Mouse (Mus musculus): ENCODE measurements around the gene Dhx9. TPM values are rescaled to one million over a fixed set of nuclear protein-coding genes. Genes with fewer than 3 reads are reported as not detected.
"Not testable (repeated sequence)": the region's sequence is repeated elsewhere in the genome, so short reads cannot be mapped to it uniquely, and the experiment has no call there.

Dhx9 gene
- 100 to 1,000 TPM; 158 to 176 TPM for total RNA-seq (2021)
- long read RNA-seq, experiment 1, partial matches to known transcripts, result 0 of 5 reads
- long read RNA-seq, experiment 1, other reads (novel, unspliced or antisense), result 5 of 5 reads
- long read RNA-seq, experiment 2, full-length matches to known transcripts, result 1 of 10 reads
- long read RNA-seq, experiment 2, partial matches to known transcripts, result 1 of 10 reads
- long read RNA-seq, experiment 2, other reads (novel, unspliced or antisense), result 8 of 10 reads

DNA sequence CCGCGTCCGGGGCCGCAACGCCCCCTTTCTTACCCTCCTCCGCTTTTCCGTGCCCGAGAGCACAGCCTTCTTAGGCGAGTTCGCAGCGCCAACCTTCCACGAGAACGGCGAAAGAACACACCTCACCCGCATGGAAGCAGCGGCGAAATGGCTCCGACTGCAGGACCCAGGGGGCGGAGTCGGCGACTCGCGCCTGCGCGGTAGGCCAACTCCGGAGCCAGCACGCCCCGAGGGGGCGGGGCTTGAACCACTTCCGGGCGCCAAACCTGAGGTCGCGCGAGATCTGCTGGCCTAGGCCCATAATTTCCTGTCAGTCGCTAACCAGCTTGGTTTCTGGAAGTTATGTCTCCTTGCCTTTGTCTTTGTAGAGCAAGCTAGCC is at the start of gene Dhx9:
TSS of gene Dhx9 (minus strand) at position 161 of the 380 bp plus-strand sequence.
- peak; percentile 98 to 99 for DNase-seq (ENCODE audit: low spot score in 2 of 2)

DNA sequence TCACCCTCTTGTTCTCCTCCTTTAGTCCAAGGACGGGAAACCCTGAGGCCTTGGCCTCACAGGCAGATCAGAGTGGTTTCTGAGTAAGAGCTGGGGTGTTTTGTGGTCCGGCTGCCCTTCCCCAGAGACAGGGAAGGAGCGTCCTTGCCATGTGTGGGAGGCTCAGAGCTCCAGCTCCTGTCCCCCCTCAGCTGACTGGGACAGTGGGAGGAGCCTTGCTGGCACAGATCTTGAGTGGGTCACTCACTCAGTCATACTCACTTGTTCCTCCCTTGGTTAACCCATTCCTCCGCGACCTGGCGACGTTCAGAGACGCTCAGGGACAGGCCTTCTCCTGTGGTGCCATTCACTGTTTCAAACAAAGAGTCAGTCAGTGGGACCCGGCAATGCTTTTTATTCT is 48.2 kb upstream of the Dhx9 start:
- peak in 1 of 2 experiments; percentile 30 for DNase-seq (ENCODE audit: low spot score in 2 of 2)

GRCm38 (mm10) chr1:153532896-153533295 is 45.4 kb upstream of the Dhx9 start:
- not testable (repeated sequence) for DNase-seq (ENCODE audit: low spot score in 2 of 2)

- DNase-seq (ENCODE audit: low spot score in 2 of 2), result no peak
Observed at GRCm38 (mm10) chr1:153532234-153532841, 44.9 kb upstream of the Dhx9 start.

GRCm38 (mm10) chr1:153531677-153532233 is 44.3 kb upstream of the Dhx9 start:
- DNase-seq (ENCODE audit: low spot score in 2 of 2), result no peak

DNA sequence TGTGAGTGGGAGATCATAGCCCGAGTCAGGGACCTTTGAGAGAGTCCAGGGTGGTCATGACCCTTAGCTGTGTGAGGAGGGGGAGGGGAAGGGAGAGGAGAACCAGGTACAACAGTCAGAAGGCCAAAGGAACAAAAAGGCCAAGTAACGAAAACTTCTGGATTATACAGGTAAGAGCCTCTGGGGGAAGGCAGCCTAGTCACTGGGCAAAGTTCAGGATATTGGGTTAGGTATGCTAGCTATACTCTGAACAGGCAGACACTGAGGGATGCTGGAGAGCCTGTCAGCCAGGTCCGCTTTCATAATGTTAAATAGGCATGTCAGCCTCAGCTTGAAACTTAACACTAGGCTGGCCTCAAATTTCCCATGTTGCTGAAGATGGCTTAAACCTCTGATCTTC is 34.7 kb upstream of the Dhx9 start:
- no peak for DNase-seq (ENCODE audit: low spot score in 2 of 2)

DNA sequence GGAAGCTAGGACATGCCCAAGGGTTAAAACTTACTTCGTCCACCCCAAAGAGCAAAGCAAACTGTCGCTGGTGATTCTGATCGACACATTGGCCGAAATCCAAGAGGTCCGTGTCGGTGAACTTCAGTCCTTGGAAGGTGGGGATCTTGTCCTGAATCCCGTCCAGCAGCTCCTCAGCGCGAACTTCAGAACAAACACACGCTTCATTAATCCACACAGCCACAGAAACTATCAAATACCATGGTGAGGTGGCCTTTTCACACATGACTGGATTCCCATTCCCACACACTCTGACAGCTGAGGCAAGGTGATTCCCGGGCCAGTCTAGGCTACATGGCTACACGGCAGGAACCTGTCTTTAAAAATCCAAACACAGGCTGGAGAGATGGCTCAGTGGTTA is 27.9 kb upstream of the Dhx9 start:
- DNase-seq (ENCODE audit: low spot score in 2 of 2), result no peak

DNA sequence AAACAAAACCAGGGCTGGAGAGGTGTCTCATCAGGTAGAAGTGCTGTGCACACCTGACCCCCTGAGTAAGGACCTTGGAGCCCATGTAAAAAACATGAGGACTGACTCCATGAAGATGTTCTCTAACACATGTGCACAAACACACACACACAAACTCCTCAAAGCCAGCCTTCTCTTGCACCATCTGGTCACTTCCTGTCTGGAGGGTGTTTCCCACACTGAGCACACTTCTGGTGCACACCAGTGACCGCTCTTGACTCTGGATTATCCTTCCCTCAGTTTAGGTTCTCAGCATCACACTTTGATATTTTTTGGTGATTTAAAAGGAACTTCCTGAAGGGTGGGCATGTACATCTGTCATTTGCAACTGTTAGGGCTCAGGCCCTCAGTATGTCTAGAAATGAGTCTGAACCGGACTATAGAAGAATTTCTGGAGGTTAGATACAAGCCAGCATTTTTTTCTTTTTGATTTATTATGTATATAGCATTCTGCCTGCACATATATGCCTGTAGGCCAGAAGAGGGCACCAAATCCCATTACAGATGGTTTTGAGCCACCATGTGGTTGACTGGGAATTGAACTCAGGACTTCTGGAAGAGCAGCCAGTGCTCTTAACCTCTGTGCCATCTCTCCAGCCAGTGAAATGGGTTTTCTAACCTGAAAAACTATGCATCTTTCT is 23.0 kb upstream of the Dhx9 start:
- DNase-seq (ENCODE audit: low spot score in 2 of 2), result no peak

DNA sequence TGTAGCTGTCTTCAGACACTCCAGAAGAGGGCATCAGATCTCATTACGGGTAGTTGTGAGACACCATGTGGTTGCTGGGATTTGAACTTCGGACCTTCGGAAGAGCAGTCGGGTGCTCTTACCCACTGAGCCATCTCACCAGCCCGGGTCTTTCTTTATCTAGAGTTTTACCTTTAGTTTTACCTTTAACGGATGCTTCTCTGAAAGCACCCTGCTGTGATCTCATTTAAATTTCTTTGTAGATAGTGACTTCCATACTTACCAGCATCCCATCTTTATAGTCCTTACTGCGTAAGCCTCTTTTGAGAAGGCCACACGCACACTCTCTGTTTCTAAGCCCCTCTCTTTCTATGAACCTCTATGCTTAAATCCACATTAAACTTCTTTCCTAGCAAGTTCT is 22.1 kb upstream of the Dhx9 start:
- DNase-seq (ENCODE audit: low spot score in 2 of 2), result not testable (repeated sequence)

GRCm38 (mm10) chr1:153509012-153509411 is 21.6 kb upstream of the Dhx9 start:
- no peak for DNase-seq (ENCODE audit: low spot score in 2 of 2)

DNA sequence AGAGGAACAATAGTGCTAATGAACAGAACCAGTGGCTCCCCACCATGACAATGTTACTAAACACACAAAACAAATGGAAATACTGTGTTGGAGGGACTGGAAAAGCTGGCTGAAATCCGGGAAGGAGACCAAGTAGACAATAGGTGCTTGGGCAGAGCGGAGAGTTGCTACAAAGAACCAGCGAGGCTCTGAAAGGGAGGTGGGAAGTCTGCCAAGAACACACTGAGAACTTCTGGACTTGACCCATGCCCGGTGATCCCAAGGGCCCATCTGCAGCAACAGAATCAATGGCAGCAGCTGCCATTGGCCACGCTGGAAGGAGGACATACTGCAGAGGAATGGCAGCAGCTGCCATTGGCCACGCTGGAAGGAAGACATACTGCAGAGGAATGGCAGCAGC is 18.8 kb upstream of the Dhx9 start:
- DNase-seq (ENCODE audit: low spot score in 2 of 2), result no peak

DNA sequence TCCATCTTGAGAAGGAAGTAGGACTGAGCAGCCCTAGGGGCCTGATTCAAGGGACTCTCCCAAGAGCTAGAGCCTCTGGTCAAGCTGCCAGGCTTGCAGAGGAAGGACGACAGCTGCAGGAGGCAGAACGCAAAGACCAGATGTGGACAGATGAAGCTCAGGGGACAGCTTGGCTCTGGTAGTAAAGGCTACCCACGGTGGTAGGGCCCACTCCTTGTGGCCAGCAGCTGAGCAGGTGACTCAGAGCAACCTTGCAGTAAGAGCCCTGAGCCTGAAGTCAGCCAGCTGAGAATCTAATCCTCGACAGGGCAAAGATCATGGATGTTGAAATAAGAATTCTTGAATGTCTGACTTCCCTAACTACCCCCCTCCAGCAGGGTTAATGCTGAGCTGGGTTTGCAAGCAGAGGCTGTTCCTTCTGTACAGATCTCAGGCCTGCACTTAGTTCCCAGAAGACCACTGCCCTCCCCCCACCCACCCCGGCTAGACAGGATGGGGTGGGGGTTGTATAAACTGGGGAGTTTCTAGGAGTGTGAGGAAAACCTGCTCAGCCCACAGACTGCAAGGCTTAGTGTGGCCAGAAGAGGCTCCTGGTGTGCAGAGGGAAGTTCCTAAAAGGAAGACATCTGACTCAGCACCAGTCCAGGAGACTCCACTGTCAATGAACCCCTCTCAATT is 14.3 kb upstream of the Dhx9 start:
- DNase-seq (ENCODE audit: low spot score in 2 of 2), result no peak

GRCm38 (mm10) chr1:153500030-153500429 is 12.6 kb upstream of the Dhx9 start:
- DNase-seq (ENCODE audit: low spot score in 2 of 2), result no peak

- no peak for DNase-seq (ENCODE audit: low spot score in 2 of 2)
Observed at GRCm38 (mm10) chr1:153496030-153496429, 8.6 kb upstream of the Dhx9 start.

GRCm38 (mm10) chr1:153493931-153494330 is 6.5 kb upstream of the Dhx9 start:
- DNase-seq (ENCODE audit: low spot score in 2 of 2), result no peak

- DNase-seq (ENCODE audit: low spot score in 2 of 2), result no peak
Observed at GRCm38 (mm10) chr1:153493338-153493737, 5.9 kb upstream of the Dhx9 start.

DNA sequence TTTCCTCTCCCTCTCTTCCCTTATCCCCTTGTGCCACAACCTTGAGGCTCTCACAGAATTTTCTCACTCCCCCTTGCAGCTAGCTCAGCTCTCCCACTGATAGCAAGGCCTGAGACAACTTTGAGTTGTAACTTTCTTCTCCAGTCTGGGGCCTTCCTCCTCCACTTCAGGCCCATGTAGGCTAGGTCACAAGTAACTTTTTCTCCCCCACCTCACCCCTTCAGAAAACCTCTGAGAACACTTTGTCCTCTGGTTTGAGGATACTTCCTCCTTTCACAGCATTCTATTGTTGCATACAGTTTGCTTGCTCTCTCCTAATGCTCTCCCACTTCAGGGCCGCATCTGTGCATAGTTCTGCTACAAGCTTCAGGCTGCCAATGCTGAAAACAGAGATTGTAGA is 4.4 kb upstream of the Dhx9 start:
- DNase-seq (ENCODE audit: low spot score in 2 of 2), result no peak

GRCm38 (mm10) chr1:153491345-153491744 is 3.9 kb upstream of the Dhx9 start:
- no peak for DNase-seq (ENCODE audit: low spot score in 2 of 2)

DNA sequence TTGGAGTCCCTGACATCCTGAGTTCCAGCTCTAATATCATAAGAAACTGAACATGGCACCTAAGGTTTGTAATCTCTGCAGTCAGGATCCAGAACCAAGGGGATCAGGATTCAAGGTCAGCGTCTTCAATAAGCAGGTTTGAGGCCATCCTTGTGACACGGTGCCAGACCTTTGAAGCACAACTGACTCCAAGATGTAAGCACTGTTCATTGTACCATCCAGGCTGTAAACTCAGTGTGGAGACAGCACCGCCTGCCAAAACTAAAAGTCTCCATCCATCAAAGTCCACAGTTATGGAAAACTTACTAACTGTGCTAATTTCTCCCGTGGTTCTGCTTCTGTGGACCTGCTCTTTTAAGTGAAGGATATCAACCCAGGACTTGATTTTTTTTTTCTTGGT is 2.5 kb upstream of the Dhx9 start:
- DNase-seq (ENCODE audit: low spot score in 2 of 2), result no peak

- no peak for DNase-seq (ENCODE audit: low spot score in 2 of 2)
Observed at GRCm38 (mm10) chr1:153489540-153489939, 2.1 kb upstream of the Dhx9 start.

DNA sequence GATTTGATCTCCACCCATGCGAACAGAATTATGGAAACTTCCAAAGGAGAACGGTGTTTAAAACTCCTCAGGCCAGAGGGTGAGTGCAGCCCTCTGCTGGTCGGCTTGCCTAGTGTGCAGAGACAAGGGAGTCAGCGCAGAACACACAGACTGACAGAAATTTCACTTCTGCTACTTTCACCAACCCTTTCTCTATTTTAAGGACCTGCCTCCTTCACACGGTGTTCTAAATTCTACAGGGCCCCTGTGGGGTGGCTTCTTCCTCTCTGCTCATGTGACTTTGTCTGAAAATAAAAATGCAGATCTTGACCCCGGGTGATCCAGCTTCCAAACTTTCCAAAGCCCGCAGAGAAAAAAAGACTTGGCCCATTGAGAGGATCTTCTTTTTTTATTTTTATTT is 1.7 kb upstream of the Dhx9 start:
- DNase-seq (ENCODE audit: low spot score in 2 of 2), result no peak
